9 mouse cellular contexts compared by ENCODE assay signal in the genomic region with DNA sequence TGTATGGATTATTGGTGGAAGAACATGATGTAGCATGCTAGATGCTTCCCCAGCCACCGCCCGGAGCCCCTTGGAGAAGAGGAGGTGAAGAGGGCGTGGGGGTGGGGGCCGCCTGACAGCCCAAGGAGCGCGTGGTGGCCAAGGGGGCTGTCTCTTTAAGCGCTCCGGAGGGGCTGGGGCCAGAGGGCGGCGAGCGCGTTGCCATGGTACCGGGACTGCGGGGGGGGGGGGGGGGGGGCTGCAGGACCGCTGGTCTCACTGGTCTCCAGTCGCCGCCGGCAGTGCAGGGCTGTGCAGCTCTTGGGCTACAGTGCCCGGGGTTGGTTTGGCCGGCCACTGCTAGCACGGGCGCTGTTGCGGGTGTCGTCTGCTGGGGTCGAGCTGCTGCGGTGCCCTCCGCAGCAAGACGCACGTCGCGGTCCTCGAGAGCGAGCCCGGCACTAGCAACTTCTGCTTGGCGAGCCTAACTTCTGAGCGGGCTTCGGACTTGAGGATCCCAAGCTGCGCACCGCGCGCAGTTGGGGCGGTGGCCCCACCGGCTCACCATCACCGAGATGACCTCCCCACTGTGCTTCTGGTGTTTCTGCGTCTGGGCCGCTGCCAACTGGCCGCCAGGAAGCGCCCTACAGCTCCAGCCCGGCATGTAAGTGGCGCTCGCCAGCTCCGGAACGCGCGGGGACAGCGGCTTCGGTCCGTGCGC. TPM values are rescaled to one million over a fixed set of nuclear protein-coding genes. Genes with fewer than 3 reads are reported as not detected.
DNase-seq lines count a peak whose midpoint lies in the region; ATAC-seq lines count a peak whose summit lies in the region.
"Had no signal": no experiment of that assay in that cellular context is flagged by ENCODE, and none has a peak within 500 bp of the region (broad histone marks: within the 10 kb centered on the region; RNA-seq: fewer than 3 reads in every experiment).

No protein-coding gene starts in this region.

- under 1% methylated on average over 47 of the region's 59 CpGs for WGBS in heart, embryonic 10.5 days
- WGBS in liver, embryonic 15.5 days (ENCODE audit: insufficient replicate concordance), result 2% methylated on average over 51 of the region's 59 CpGs

- H3K27me3 ChIP-seq in heart, embryonic 10.5 days (ENCODE audit: insufficient read depth, poor library complexity, severe bottlenecking), result peaks cover 59% of the 10 kb centered on the region
- H3K27me3 ChIP-seq in liver, embryonic 15.5 days, result peaks cover 29% of the 10 kb centered on the region

- no peak for DNase-seq in heart, embryonic 10.5 days (ENCODE audit: low spot score)
- DNase-seq in heart, postnatal 25 days (ENCODE audit: low spot score), result no peak
- DNase-seq in embryo, embryonic 11.5 days (ENCODE audit: low read depth, low spot score), result peak; percentile 29
- peak; percentile 16 to 18 for DNase-seq in heart, postnatal 10 days
- DNase-seq in kidney, postnatal 36 days, result peak; percentile 19 to 60
- DNase-seq in ovary, postnatal 14 days (ENCODE audit: low spot score), result peak; percentile 1
- DNase-seq in thymus, postnatal 0 days (ENCODE audit: low spot score), result no peak

- peak overlapping the region; percentile 66 for H3K4me3 ChIP-seq in heart, embryonic 10.5 days
- H3K4me3 ChIP-seq in liver, embryonic 15.5 days (replicated peaks), result peak overlapping the region; percentile 20
- H3K4me3 ChIP-seq: myocyte had no signal

- H3K36me3 ChIP-seq in heart, embryonic 10.5 days, result no peaks in the 10 kb centered on the region
- no peaks in the 10 kb centered on the region for H3K36me3 ChIP-seq in liver, embryonic 15.5 days (replicated peaks)

- no peak overlapping the region for H3K9ac ChIP-seq in liver, embryonic 15.5 days

- no peaks in the 10 kb centered on the region for H3K9me3 ChIP-seq in heart, embryonic 10.5 days
- no peaks in the 10 kb centered on the region for H3K9me3 ChIP-seq in liver, embryonic 15.5 days (replicated peaks)

- H3K27ac ChIP-seq in heart, embryonic 10.5 days, result no peak overlapping the region
- H3K27ac ChIP-seq in liver, embryonic 15.5 days (replicated peaks), result no peak overlapping the region

- peak overlapping the region; percentile 48 for H3K4me2 ChIP-seq in liver, embryonic 15.5 days

- ATAC-seq in liver, embryonic 15.5 days (ENCODE audit: insufficient read depth), result no peak

- intact Hi-C loops in heart, postnatal 25 days (cut with DNase I), result no loop called here
- intact Hi-C loops in heart, postnatal 10 days (cut with DNase I), result no loop called here

- peaks cover 14% of the 10 kb centered on the region for H3K4me1 ChIP-seq in heart, embryonic 10.5 days
- H3K4me1 ChIP-seq in liver, embryonic 15.5 days (replicated peaks), result no peaks in the 10 kb centered on the region

RNA-seq across cellular contexts. Expression of gene Egfem1, which starts 0.6 kb away (rescaled TPM):
- 0.12 and 0.92 TPM in 2 replicates for polyA plus RNA-seq in heart, embryonic 10.5 days (2016; fragmentation: Nextera tagmentation; extraction: Ambion mirVana)
- not detected for total RNA-seq in heart, postnatal 25 days (2021)
- under 1 TPM; 0.34 to 0.82 TPM for total RNA-seq in heart, postnatal 10 days (2021)
- 0.15 and 0.33 TPM in 2 replicates for polyA plus RNA-seq in liver, embryonic 15.5 days (2015; fragmentation: Nextera tagmentation; extraction: Ambion mirVana)
- not detected in 2 replicates for polyA plus RNA-seq in thymus, postnatal 0 days (2015; fragmentation: Nextera tagmentation; extraction: Ambion mirVana)
- polyA plus RNA-seq: myocyte had no signal

Comparison
In these comparisons a context has a peak if more than half of its experiments do, and no peak if none do; other contexts are left out.
1. DNase-seq: peak in embryo, embryonic 11.5 days (single experiment), heart, postnatal 10 days (2 of 2), kidney, postnatal 36 days (2 of 2) and ovary, postnatal 14 days (single experiment); none in heart, embryonic 10.5 days (single experiment), heart, postnatal 25 days (single experiment) and thymus, postnatal 0 days (single experiment).